Mouse (Mus musculus) cerebellum, postnatal 4 days (tissue): ENCODE data around the gene Ccdc57.
"Not testable (repeated sequence)": the region's sequence is repeated elsewhere in the genome, so short reads cannot be mapped to it uniquely, and the experiment has no call there.

ENCODE experiments used
- DNase-seq, 2 experiments: peaks; one replicate each; pipeline ENCODE4 v3.0.0; 2022; ENCODE audit warnings: low spot score in 2 of 2, mixed read lengths in 1 of 2

The Ccdc57 gene

DNA sequence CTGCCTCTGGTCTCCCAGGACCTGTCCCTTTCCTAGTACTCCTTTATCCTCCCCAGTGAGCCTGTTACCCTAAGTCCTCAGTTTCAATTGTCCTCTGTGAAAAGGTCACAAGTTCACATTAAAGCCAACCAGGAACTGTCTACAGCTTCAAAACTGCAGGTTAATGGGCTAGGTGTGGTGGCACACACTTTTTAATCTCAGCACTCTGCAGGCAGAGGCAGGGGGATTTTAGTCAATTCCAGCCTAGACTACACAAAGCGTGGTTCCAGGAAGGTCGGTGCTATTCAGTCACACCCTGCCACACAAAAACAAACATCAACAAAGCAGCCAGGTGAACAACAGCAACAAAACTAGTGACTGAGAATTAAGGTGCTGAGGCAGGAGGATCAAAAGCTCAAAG, 81.1 kb downstream of the Ccdc57 start:
- DNase-seq, result no peak

- no peak for DNase-seq
These were observed 81.5 kb downstream of the Ccdc57 start for GRCm38 (mm10) chr11:120851132-120851531.

DNA sequence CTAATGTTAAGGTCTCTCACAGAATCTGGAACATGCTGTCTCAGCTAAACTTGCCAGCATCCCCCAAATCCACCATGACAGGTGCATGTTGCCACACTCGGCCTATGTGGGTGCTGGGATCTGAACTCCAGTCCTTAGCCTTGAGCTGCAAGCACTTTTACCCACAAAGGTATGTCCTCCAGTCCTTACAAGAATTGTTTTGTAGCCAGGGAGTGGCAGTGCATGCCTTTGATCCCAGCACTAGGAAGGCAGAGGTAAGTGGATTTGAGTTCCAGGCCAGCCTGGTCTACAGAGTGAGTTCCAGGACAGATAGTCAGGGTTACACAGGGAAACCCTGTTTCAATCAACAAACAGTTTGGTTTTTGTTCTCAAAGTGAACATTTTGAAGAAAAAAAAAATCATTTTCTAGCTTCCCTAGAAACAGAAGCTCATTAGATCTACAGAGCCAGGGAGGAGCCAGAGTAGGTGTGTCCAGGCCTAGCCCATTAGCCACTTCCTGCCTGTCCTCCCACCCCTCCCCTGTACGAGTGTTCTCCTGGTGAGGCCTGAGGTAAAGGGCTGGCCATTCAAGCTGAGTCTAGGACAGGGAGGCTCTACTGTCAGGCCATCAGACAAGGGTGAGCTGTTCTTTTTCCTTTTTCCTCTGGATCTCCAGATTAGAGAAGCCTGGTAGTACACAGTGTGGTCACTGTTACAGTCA, 82.2 kb downstream of the Ccdc57 start:
- DNase-seq, result no peak

DNA sequence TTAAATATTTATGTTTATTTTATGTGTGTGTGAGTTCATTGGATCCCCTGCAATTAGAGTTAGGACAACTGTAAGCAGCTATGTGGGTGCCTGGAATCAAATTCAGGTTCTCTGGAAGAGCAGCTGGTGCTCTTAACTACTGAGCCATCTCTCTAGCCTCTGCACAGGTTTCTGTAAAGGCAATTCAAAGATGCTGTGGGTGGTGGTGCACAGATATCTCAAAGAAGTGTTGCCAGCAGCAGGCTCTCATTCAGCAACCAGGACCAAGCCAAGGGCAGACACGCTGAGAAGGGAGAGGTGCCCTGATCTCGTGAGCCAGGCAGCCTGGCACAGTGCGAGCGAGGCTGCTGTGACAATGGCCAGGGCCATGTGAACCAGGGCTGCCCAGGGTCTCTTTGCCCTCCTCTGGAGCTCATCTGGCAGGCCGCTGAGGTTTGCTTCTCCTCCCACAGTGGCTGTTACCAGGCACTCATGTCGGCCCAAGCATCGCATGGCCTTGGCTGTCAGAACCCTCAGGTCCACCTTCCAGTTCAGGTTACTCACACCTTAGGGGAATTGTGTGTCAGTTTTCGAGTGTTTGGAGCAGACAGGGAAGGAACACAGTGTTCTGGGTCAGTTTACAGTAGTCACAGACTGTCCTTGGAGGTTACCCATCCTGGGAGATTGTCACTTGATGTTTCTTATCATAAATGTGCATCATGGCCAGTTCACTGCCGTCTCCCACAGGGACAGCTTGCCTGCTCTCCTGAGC, 85.8 kb downstream of the Ccdc57 start:
- no peak for DNase-seq

DNA sequence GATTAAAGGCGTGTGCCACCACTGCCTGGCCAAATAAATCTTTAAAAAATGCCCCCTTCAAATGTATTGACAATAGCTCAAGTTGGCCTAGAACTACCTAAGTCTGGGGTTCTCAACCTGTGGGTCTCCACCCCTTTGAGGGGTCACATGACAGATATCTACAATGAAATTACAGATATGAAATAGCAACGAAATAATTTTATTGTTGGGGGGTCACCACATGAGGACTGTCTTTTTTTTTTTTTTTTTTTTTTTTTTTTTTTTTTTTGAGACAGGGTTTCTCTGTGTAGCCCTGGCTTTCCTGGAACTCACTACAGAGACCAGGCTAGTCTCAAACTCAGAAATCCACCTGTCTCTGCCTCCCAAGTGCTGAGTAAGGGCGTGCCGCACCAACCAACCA, 88.3 kb downstream of the Ccdc57 start:
- no peak for DNase-seq

GRCm38 (mm10) chr11:120833555-120834280, 99.0 kb downstream of the Ccdc57 start:
- no peak for DNase-seq

GRCm38 (mm10) chr11:120832962-120833361, 99.7 kb downstream of the Ccdc57 start:
- not testable (repeated sequence) for DNase-seq

DNA sequence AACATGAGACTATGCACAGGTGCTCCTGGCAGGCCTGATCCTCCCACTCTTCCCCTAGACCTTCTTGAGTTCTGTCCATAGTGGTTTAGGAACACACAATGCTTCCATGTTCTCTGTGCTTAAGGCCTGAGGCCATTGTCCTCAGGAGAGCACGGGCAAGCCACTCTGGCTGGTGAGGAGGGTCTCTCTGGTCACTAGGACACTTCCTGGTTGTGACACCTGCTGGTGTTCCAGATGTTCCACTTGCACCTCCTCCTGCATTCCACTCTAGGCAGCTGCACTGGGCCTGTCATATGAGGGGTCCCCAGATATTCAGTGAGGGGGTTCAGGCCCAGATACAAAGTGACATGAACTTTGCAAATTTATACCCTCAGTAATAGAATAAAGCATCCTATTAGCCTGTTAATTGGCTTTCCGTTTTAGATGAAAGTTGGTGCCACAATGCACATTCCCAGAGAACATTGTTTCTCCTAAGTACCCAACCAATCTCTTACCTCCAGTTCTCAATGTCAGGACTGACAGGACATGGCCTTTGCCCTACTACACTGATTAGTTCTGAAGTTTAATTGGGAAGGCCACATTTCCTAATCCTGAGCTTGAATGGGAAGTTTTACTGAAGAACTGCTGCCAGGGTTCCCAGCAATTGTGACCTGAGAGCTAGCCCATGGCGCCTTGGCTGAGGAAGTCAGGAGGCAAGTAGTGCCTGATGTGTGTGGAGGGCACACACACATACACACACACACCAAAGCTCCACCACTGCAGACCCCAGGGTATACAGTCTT, 100.8 kb downstream of the Ccdc57 start:
- no peak for DNase-seq

- no peak for DNase-seq
These were observed 102.0 kb downstream of the Ccdc57 start for GRCm38 (mm10) chr11:120830686-120831085.

GRCm38 (mm10) chr11:120829757-120830532, 102.7 kb downstream of the Ccdc57 start:
- no peak for DNase-seq

DNA sequence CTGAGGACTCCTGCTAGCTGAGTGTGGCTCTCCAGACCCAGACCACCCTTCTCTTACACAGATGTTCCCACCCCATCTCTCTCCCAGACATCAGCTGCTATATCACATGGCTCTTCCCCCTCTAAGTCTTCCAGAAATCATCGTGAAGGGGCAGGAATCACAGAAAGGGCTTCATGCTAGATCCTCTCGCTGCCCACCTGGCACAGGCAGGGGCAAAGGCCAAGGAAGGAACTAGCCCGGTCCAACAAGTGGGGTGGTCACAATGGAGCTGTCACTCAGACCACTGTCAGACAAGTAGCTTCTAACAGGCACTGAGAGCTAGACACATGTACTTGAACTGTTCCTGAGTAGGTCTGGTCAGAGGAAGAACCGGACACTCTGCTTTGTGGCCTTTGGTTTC, 104.3 kb downstream of the Ccdc57 start:
- DNase-seq, result no peak

DNA sequence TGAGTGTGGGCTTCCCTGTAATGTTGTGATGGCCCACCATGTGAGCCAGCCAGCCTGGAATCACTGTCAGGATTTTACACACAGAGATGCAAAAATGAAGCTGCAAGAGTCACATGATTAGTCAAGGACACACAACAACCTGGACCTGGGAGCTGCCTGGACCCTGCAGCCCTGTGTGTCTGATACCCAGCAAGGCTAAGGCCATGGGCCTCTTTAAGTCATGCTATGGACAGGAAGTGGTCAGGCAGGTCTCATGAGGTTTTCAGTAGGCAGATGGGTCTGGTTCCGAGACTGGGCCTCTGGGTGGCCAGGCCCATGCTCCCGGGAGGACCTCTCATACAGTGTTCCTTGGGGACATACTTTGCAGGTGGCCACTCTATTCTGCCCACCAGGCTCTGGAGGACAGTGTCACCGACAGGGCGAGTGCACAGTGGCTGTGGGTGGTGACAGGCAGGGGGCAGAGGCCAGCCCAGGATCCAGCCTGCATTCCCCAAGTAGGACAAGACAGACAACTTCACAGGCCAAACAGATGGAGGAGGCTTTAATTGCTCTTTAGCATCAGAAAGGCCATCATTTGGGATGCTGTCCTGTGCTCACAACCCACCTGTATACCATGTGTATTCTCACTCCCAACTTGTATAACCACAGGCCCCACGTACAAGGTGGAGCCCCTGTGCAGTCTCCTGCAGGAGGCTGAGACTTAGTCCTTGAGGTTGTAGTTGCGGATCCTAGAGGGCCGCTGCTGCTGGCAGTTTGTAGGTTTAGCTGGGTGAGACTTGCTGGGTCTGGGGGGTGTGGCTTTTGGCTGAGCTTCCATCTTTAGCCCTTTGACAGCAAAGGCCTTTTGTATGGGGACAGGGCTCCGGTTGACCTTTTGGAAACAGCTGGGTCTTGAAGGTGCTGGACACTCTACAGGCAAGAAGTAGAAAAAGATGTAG, 106.4 kb downstream of the Ccdc57 start:
- no peak for DNase-seq

GRCm38 (mm10) chr11:120825289-120825863, 107.3 kb downstream of the Ccdc57 start:
- DNase-seq, result no peak

- no peak for DNase-seq
These were observed 107.8 kb downstream of the Ccdc57 start for GRCm38 (mm10) chr11:120824787-120825288.

DNA sequence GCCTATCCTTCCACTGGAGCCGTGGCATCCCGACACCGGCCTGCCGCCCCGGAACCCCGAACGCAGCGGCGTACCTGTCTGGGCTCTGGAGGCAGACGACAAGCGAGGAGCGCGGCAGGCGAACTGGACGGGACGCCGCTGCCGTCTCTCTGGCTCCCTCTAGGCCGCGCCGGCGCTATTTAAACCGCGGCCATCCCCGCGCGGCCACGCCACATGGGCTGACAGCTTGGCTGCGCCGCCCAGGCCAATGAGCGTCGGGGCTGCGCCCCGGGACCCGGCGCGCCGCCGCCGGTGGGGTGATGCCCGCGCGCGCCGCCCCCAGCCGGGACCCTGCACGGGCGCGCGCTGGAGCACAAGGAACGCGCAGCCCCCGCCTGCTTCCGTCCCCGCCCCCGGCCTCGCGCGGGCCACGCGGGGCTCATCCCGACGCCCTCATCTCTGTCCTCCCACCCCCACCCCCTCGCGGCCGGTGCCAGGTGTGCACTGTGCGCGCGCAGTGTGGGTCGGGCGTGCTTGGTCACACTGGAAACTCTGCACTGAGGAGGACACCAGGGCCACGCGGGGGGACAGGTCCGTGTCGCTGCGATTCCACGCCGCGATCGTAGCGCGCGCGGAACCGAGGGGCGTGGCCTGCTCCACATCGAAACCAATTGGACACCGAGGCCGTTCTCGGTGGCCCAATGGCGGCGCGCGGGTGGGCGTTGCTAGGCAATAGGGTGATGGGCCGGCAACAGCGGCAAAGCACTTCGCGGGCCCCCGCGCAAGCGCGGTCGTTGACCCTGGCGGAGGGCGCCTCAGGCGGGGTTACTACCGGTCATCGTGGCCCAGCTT, 108.5 kb downstream of the Ccdc57 start, which contains the start of gene Fasn:
TSS of gene Fasn (minus strand) at position 592 of the 831 bp plus-strand sequence.
- DNase-seq, result peak; percentile 97 to 99

- no peak for DNase-seq
These were observed 109.1 kb downstream of the Ccdc57 start for GRCm38 (mm10) chr11:120823551-120823947.

DNA sequence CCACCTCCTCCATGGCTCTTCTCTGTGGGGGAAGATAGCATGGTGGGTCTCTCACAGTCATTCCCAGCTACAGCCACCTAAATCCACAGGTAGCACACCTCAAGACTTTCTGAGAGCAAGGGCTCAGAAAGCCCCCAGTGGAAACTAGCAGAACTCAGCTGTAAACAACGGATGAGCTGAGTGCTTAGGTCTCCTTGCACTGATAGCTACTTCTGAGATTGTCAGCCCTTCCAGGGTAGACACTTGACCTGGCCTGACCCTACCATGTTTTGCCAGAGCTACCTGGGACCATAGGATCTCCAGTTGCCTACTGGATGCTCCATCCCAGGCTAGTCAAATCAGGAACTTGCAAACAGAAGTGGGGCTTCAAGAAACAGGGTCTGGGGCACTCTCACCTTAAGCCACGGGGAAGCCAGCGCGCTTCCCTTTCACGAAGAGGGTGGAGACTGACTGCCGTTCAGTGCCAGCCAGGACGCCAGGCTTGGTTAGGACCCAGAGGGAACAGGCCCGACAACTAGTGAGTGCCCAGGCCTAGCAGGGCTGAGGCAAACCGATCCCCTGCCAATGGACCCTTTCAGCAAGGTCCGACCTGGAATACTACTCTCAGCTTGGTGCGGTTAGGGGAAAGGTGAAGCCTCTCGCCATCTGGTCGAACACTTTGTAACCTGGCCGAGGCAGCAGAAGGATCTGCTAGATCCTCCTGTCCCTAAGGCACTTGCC, 109.7 kb downstream of the Ccdc57 start:
- DNase-seq, result peak in 1 of 2 experiments; percentile 16

GRCm38 (mm10) chr11:120822321-120822720, 110.4 kb downstream of the Ccdc57 start:
- no peak for DNase-seq
